Comparison of ENCODE assay signal across 27 mouse cellular contexts in the genomic region with DNA sequence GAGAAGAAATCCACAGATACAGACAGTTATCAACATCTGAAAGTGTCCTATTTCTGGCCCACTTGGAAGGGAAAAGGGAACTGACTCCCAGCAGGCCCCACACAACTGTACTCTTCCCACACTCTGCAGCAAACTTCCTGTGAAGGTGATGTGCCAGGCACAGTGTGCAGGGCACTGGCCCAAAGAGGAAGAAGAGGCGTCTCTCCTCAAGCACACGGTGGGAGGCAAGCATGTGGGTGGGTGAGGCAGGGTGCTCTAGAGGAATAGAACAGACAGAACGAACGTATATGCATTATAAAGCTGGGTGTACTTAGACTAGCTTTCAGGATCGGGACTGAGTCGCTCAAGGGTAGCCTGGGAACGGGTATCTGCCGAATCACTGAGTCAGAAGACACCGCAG. TPM values are rescaled to one million over a fixed set of nuclear protein-coding genes. Genes with fewer than 3 reads are reported as not detected.
DNase-seq lines count a peak whose midpoint lies in the region; ATAC-seq and TF ChIP-seq lines count a peak whose summit lies in the region.
"Had no signal": no experiment of that assay in that cellular context is flagged by ENCODE, and none has a peak within 500 bp of the region (broad histone marks: within the 10 kb centered on the region; RNA-seq: fewer than 3 reads in every experiment).

No protein-coding gene starts in this region.

- no peaks in the 10 kb centered on the region for H3K9me3 ChIP-seq in hindbrain, embryonic 10.5 days
- no peaks in the 10 kb centered on the region for H3K9me3 ChIP-seq in hindbrain, embryonic 11.5 days (ENCODE audit: control insufficient read depth, low read length)
- no peaks in the 10 kb centered on the region for H3K9me3 ChIP-seq in midbrain, embryonic 11.5 days (ENCODE audit: control insufficient read depth, low read length)
- H3K9me3 ChIP-seq in midbrain, embryonic 16.5 days (replicated peaks; ENCODE audit: control insufficient read depth, low read length, poor library complexity, severe bottlenecking): no peaks in the 10 kb centered on the region
- H3K9me3 ChIP-seq in lung, postnatal 0 days (ENCODE audit: low read length): no peaks in the 10 kb centered on the region
- H3K9me3 ChIP-seq: forebrain, embryonic 13.5 days; G1E; hindbrain, embryonic 15.5 days; limb, embryonic 15.5 days; neural tube, embryonic 15.5 days had no signal

- TF ChIP-seq CTCF in lung, postnatal 0 days (IDR thresholded peaks at IDR 0.05): no peak

- H3K4me3 ChIP-seq in hindbrain, embryonic 10.5 days: no peak overlapping the region
- no peak overlapping the region for H3K4me3 ChIP-seq in hindbrain, embryonic 11.5 days (ENCODE audit: low read depth, low read length)
- H3K4me3 ChIP-seq in midbrain, embryonic 11.5 days (ENCODE audit: low read depth, low read length): no peak overlapping the region
- no peak overlapping the region for H3K4me3 ChIP-seq in midbrain, embryonic 16.5 days (ENCODE audit: low read depth, low read length)
- no peak overlapping the region for H3K4me3 ChIP-seq in lung, postnatal 0 days (ENCODE audit: low read depth, low read length)
- H3K4me3 ChIP-seq: forebrain, embryonic 13.5 days; hindbrain, embryonic 15.5 days; limb, embryonic 15.5 days; neural tube, embryonic 15.5 days had no signal

- peak overlapping the region; percentile 35 for H3K27ac ChIP-seq in hindbrain, embryonic 10.5 days
- no peak overlapping the region for H3K27ac ChIP-seq in hindbrain, embryonic 11.5 days (ENCODE audit: low read depth, low read length)
- no peak overlapping the region for H3K27ac ChIP-seq in midbrain, embryonic 11.5 days (ENCODE audit: low read depth, low read length)
- H3K27ac ChIP-seq in midbrain, embryonic 16.5 days (ENCODE audit: low read length): no peak overlapping the region
- no peak overlapping the region for H3K27ac ChIP-seq in lung, postnatal 0 days (ENCODE audit: low read length)
- H3K27ac ChIP-seq: forebrain, embryonic 13.5 days; hindbrain, embryonic 15.5 days; kidney, postnatal 0 days; limb, embryonic 15.5 days; liver, embryonic 14.5 days; neural tube, embryonic 15.5 days had no signal

- no peak for DNase-seq in hindbrain, embryonic 10.5 days (ENCODE audit: low spot score)
- no peak for DNase-seq in hindbrain, embryonic 11.5 days (ENCODE audit: low spot score)
- DNase-seq in midbrain, embryonic 11.5 days (ENCODE audit: low spot score, missing footprints): peak; percentile 53
- peak; percentile 83 for DNase-seq in brain, adult 2 months (ENCODE audit: low read depth, low spot score)
- peak; percentile 56 to 86 for DNase-seq in right cerebral cortex, postnatal 36 days (ENCODE audit: low spot score in 2 of 2)
- no peak for DNase-seq in lung, postnatal 0 days (ENCODE audit: low spot score)
- DNase-seq: adrenal gland, adult 2 months; cerebellum, adult 18-20 months; cerebellum, postnatal 14 days; gastrocnemius, postnatal 36 days; kidney, adult 2 months; layer of hippocampus, adult 9-11 months; lung, embryonic 14.5 days; lung, postnatal 36 days; thymus, adult 2 months had no signal

- no peak for TF ChIP-seq EP300 in lung, postnatal 0 days (IDR thresholded peaks at IDR 0.05)

- H3K27me3 ChIP-seq in hindbrain, embryonic 10.5 days (ENCODE audit: insufficient read depth, poor library complexity, severe bottlenecking): 0 out of 2 replicates have a peak, but pooled peaks cover 4% of the 10 kb centered on the region
- no peaks in the 10 kb centered on the region for H3K27me3 ChIP-seq in hindbrain, embryonic 11.5 days (ENCODE audit: control insufficient read depth, insufficient read depth, low read length)
- no peaks in the 10 kb centered on the region for H3K27me3 ChIP-seq in midbrain, embryonic 11.5 days (ENCODE audit: control insufficient read depth, insufficient read depth, low read length)
- no peaks in the 10 kb centered on the region for H3K27me3 ChIP-seq in midbrain, embryonic 16.5 days (ENCODE audit: control insufficient read depth, insufficient read depth, low read depth, low read length)
- no peaks in the 10 kb centered on the region for H3K27me3 ChIP-seq in lung, postnatal 0 days (replicated peaks; ENCODE audit: insufficient read depth, low read length)
- H3K27me3 ChIP-seq: forebrain, embryonic 13.5 days; hindbrain, embryonic 15.5 days; limb, embryonic 15.5 days; neural tube, embryonic 15.5 days had no signal

- 83% methylated on average over 9 of the region's 9 CpGs for WGBS in hindbrain, embryonic 10.5 days
- WGBS in hindbrain, embryonic 11.5 days: 85% methylated on average over 9 of the region's 9 CpGs
- 86% methylated on average over 9 of the region's 9 CpGs for WGBS in midbrain, embryonic 11.5 days
- 82% methylated on average over 9 of the region's 9 CpGs for WGBS in midbrain, embryonic 16.5 days
- 72% methylated on average over 9 of the region's 9 CpGs for WGBS in lung, postnatal 0 days

- H3K4me1 ChIP-seq in hindbrain, embryonic 10.5 days (replicated peaks): peaks cover 36% of the 10 kb centered on the region
- H3K4me1 ChIP-seq in hindbrain, embryonic 11.5 days (replicated peaks; ENCODE audit: control insufficient read depth, insufficient read depth, low read length): 0 out of 2 replicates have a peak, but pooled peaks cover under 1% of the 10 kb centered on the region
- peaks cover 9% of the 10 kb centered on the region for H3K4me1 ChIP-seq in midbrain, embryonic 11.5 days (ENCODE audit: control insufficient read depth, insufficient read depth, low read length)
- H3K4me1 ChIP-seq in midbrain, embryonic 16.5 days (ENCODE audit: control insufficient read depth, insufficient read depth, low read length): 0 out of 2 replicates have a peak, but pooled peaks cover 1% of the 10 kb centered on the region
- H3K4me1 ChIP-seq in lung, postnatal 0 days (ENCODE audit: insufficient read depth, low read depth, low read length): no peaks in the 10 kb centered on the region
- H3K4me1 ChIP-seq: limb, embryonic 15.5 days; neural tube, embryonic 15.5 days had no signal

- no peaks in the 10 kb centered on the region for H3K36me3 ChIP-seq in hindbrain, embryonic 10.5 days
- H3K36me3 ChIP-seq in hindbrain, embryonic 11.5 days (ENCODE audit: control insufficient read depth, insufficient read depth, low read length): no peaks in the 10 kb centered on the region
- H3K36me3 ChIP-seq in midbrain, embryonic 11.5 days (ENCODE audit: control insufficient read depth, insufficient read depth, low read length): no peaks in the 10 kb centered on the region
- H3K36me3 ChIP-seq in midbrain, embryonic 16.5 days (ENCODE audit: control insufficient read depth, insufficient read depth, low read length): no peaks in the 10 kb centered on the region
- H3K36me3 ChIP-seq in lung, postnatal 0 days (ENCODE audit: insufficient read depth, low read length): no peaks in the 10 kb centered on the region
- H3K36me3 ChIP-seq: G1E; hindbrain, embryonic 15.5 days; limb, embryonic 15.5 days; neural tube, embryonic 15.5 days had no signal

- no peak overlapping the region for H3K9ac ChIP-seq in hindbrain, embryonic 11.5 days (ENCODE audit: low read depth, low read length)
- no peak overlapping the region for H3K9ac ChIP-seq in midbrain, embryonic 11.5 days (ENCODE audit: low read length)
- H3K9ac ChIP-seq in midbrain, embryonic 16.5 days (ENCODE audit: low read depth, low read length): no peak overlapping the region
- no peak overlapping the region for H3K9ac ChIP-seq in lung, postnatal 0 days (replicated peaks; ENCODE audit: low read depth)
- H3K9ac ChIP-seq: forebrain, embryonic 13.5 days; hindbrain, embryonic 15.5 days; limb, embryonic 15.5 days; liver, embryonic 14.5 days; lung, embryonic 14.5 days; neural tube, embryonic 15.5 days had no signal

- H3K4me2 ChIP-seq in hindbrain, embryonic 11.5 days (replicated peaks; ENCODE audit: low read depth, low read length): no peak overlapping the region
- H3K4me2 ChIP-seq in midbrain, embryonic 11.5 days: no peak overlapping the region
- H3K4me2 ChIP-seq in midbrain, embryonic 16.5 days (ENCODE audit: low read length): no peak overlapping the region
- H3K4me2 ChIP-seq in lung, postnatal 0 days (replicated peaks; ENCODE audit: low read depth, low read length): no peak overlapping the region
- H3K4me2 ChIP-seq: forebrain, embryonic 13.5 days; hindbrain, embryonic 15.5 days; limb, embryonic 15.5 days; lung, embryonic 14.5 days; neural tube, embryonic 15.5 days had no signal

- ATAC-seq in hindbrain, embryonic 11.5 days (ENCODE audit: low FRiP score): no peak
- ATAC-seq in midbrain, embryonic 11.5 days (ENCODE audit: low FRiP score): no peak
- ATAC-seq in midbrain, embryonic 16.5 days: no peak
- ATAC-seq in lung, postnatal 0 days: no peak
- ATAC-seq: CD4-positive, CD25-positive, alpha-beta regulatory T cell, adult 4 months; forebrain, embryonic 13.5 days had no signal

RNA-seq across cellular contexts. Expression of a gene that starts 24.7 kb away (rescaled TPM):
- polyA plus RNA-seq in hindbrain, embryonic 10.5 days (2016; fragmentation: Nextera tagmentation; extraction: Ambion mirVana): 0.96 and 2.6 TPM in 2 replicates
- 4.6 and 5.3 TPM in 2 replicates for polyA plus RNA-seq in hindbrain, embryonic 11.5 days (2014; fragmentation: Nextera tagmentation; extraction: Ambion mirVana)
- polyA plus RNA-seq in midbrain, embryonic 11.5 days (2014; fragmentation: Nextera tagmentation; extraction: Ambion mirVana): 5.7 and 5.8 TPM in 2 replicates
- 8.1 and 9.7 TPM in 2 replicates for polyA plus RNA-seq in midbrain, embryonic 16.5 days (2015; fragmentation: Nextera tagmentation; extraction: Ambion mirVana)
- polyA plus RNA-seq in lung, postnatal 0 days (2015; fragmentation: Nextera tagmentation; extraction: Ambion mirVana): not detected in 2 replicates
- polyA plus RNA-seq: CD4-positive, CD25-positive, alpha-beta regulatory T cell, adult 4 months; G1E; kidney, postnatal 0 days; limb, embryonic 15.5 days; lung, embryonic 14.5 days had no signal

RNA-seq across cellular contexts. Expression of a gene that starts 38.7 kb away (rescaled TPM):
- polyA plus RNA-seq in hindbrain, embryonic 10.5 days (2016; fragmentation: Nextera tagmentation; extraction: Ambion mirVana): 0.87 and 1.6 TPM in 2 replicates
- polyA plus RNA-seq in hindbrain, embryonic 11.5 days (2014; fragmentation: Nextera tagmentation; extraction: Ambion mirVana): 1.6 and 2.0 TPM in 2 replicates
- 1.4 and 2.3 TPM in 2 replicates for polyA plus RNA-seq in midbrain, embryonic 11.5 days (2014; fragmentation: Nextera tagmentation; extraction: Ambion mirVana)
- polyA plus RNA-seq in midbrain, embryonic 16.5 days (2015; fragmentation: Nextera tagmentation; extraction: Ambion mirVana): 0.10 and 0.47 TPM in 2 replicates
- polyA plus RNA-seq in lung, postnatal 0 days (2015; fragmentation: Nextera tagmentation; extraction: Ambion mirVana): not detected in 2 replicates
- polyA plus RNA-seq: G1E; heart, embryonic 14.5 days; liver, embryonic 14.5 days; lung, embryonic 14.5 days had no signal

RNA-seq across cellular contexts. Expression of a gene that starts 55.2 kb away (rescaled TPM):
- polyA plus RNA-seq in hindbrain, embryonic 10.5 days (2016; fragmentation: Nextera tagmentation; extraction: Ambion mirVana): 0.25 and 0.89 TPM in 2 replicates
- 1.3 and 3.0 TPM in 2 replicates for polyA plus RNA-seq in hindbrain, embryonic 11.5 days (2014; fragmentation: Nextera tagmentation; extraction: Ambion mirVana)
- 0.41 and 0.69 TPM in 2 replicates for polyA plus RNA-seq in midbrain, embryonic 11.5 days (2014; fragmentation: Nextera tagmentation; extraction: Ambion mirVana)
- polyA plus RNA-seq in midbrain, embryonic 16.5 days (2015; fragmentation: Nextera tagmentation; extraction: Ambion mirVana): 1.6 and 2.9 TPM in 2 replicates
- not detected in 2 replicates for polyA plus RNA-seq in lung, postnatal 0 days (2015; fragmentation: Nextera tagmentation; extraction: Ambion mirVana)
- polyA plus RNA-seq: CD4-positive, CD25-positive, alpha-beta regulatory T cell, adult 4 months; embryonic facial prominence, embryonic 14.5 days; forebrain, embryonic 13.5 days; frontal cortex, adult 2 months; G1E; kidney, adult 2 months; lung, embryonic 14.5 days had no signal

RNA-seq across cellular contexts. Expression of a gene that starts 58.4 kb away (rescaled TPM):
- polyA plus RNA-seq in hindbrain, embryonic 10.5 days (2016; fragmentation: Nextera tagmentation; extraction: Ambion mirVana): 15.5 and 18.2 TPM in 2 replicates
- polyA plus RNA-seq in hindbrain, embryonic 11.5 days (2014; fragmentation: Nextera tagmentation; extraction: Ambion mirVana): 6.7 and 10.0 TPM in 2 replicates
- 3.3 and 3.4 TPM in 2 replicates for polyA plus RNA-seq in midbrain, embryonic 11.5 days (2014; fragmentation: Nextera tagmentation; extraction: Ambion mirVana)
- polyA plus RNA-seq in midbrain, embryonic 16.5 days (2015; fragmentation: Nextera tagmentation; extraction: Ambion mirVana): 3.6 and 4.2 TPM in 2 replicates
- polyA plus RNA-seq in lung, postnatal 0 days (2015; fragmentation: Nextera tagmentation; extraction: Ambion mirVana): 0.36 and 0.50 TPM in 2 replicates
- polyA plus RNA-seq: CD4-positive, CD25-positive, alpha-beta regulatory T cell, adult 4 months; G1E had no signal

Comparison
In these comparisons a context has a peak if more than half of its experiments do, and no peak if none do; other contexts are left out.
1. DNase-seq: peak in midbrain, embryonic 11.5 days (single experiment), brain, adult 2 months (single experiment) and right cerebral cortex, postnatal 36 days (2 of 2); none in hindbrain, embryonic 10.5 days (single experiment), hindbrain, embryonic 11.5 days (single experiment) and lung, postnatal 0 days (single experiment).